In the genomic region with DNA sequence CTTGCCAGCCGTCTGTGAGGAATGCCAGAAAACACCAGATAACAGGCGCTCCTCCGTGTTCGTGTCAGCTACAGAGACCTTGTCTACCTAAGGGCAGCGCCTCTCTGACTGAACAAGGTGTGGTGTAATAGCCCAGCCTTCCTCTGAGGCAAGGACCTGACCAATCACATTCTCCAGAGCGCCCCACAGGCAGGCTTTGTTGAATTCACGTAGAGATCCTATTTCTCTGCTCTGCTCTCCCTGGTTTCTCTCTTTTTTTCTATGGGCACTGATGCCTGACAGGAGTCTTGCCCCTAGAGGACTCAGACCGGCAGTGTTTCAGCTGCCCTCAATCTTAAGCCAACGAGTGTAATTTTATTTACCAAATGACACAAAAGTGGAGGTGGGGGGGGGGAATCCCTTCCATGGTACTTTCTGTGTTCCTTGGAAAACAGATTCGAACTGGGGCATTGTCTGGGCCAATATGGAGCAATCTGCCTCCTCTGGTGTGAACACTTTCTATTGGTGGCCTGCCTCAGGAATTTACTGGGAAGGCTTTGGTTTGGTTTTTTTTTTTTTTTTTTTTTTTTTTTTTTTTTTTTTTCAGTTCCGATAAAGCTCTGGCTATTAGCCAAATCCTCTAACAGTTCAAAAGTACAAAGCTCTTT, we compare ENCODE assay signal across 8 mouse cellular contexts. TPM values are rescaled to one million over a fixed set of nuclear protein-coding genes. Genes with fewer than 3 reads are reported as not detected.
DNase-seq lines count a peak whose midpoint lies in the region; ATAC-seq and TF ChIP-seq lines count a peak whose summit lies in the region.

No protein-coding gene starts in this region.

- DNase-seq in ES-E14 (ENCODE audit: low read depth, low spot score) = no peak
- DNase-seq in embryo, embryonic 10.5 days (ENCODE audit: low spot score) = peak; percentile 32
- peak; percentile 75 for DNase-seq in kidney, adult 2 months
- DNase-seq in left cerebral cortex, adult 18-20 months (ENCODE audit: low spot score in 2 of 2) = no peak
- no peak for DNase-seq in gastrocnemius, postnatal 10 days
- DNase-seq in left cerebral cortex, postnatal 14 days (ENCODE audit: low spot score in 2 of 2) = no peak
- DNase-seq in cerebellum, adult 8-10 months = no peak

- H3K27me3 ChIP-seq in kidney, adult 2 months (replicated peaks; ENCODE audit: control insufficient read depth, insufficient read depth, low read length) = no peaks in the 10 kb centered on the region
- H3K27me3 ChIP-seq in lung, embryonic 16.5 days (ENCODE audit: control insufficient read depth, insufficient read depth, low read depth, low read length) = no peaks in the 10 kb centered on the region

- in situ Hi-C loops in ES-E14 (cut with MboI; ENCODE audit: low sequenced_read_pairs in 2 of 2, unreplicated experiment in 2 of 2) = no loop called here

- no peak overlapping the region for H3K4me3 ChIP-seq in ES-E14 (ENCODE audit: insufficient read depth in 1 of 2, low read depth in 1 of 2, low read length in 2 of 2, poor library complexity in 1 of 2, severe bottlenecking in 1 of 2)
- no peak overlapping the region; the same call in 1 of the 2 replicates for H3K4me3 ChIP-seq in kidney, adult 2 months (ENCODE audit: insufficient read depth, low read depth, low read length)
- peak overlapping the region; percentile 34 for H3K4me3 ChIP-seq in lung, embryonic 16.5 days (ENCODE audit: low read length)

- no peak overlapping the region for H3K27ac ChIP-seq in ES-E14 (ENCODE audit: insufficient read depth, low read depth, low read length, poor library complexity, severe bottlenecking)
- H3K27ac ChIP-seq in kidney, adult 2 months (ENCODE audit: insufficient read depth, low read depth, low read length) = peak overlapping the region; percentile 37; the same call in 1 of the 2 replicates
- peak overlapping the region; percentile 60; the same call in 1 of the 2 replicates for H3K27ac ChIP-seq in lung, embryonic 16.5 days (ENCODE audit: low read length)

- intact Hi-C loops in left cerebral cortex, postnatal 14 days (cut with DNase I) = no loop called here

- TF ChIP-seq POLR2A in kidney, adult 2 months (IDR thresholded peaks at IDR 0.05; ENCODE audit: low read depth, low read length) = no peak

- TF ChIP-seq CTCF in kidney, adult 2 months (conservative IDR thresholded peaks at IDR 0.05; ENCODE audit: insufficient read depth, insufficient read length, low read depth, low read length) = 0 out of 2 replicates have a peak, but pooled peaks have one; percentile 16

- no peak overlapping the region for H3K9ac ChIP-seq in ES-E14 (ENCODE audit: insufficient read depth, low read depth, low read length, poor library complexity, severe bottlenecking)
- H3K9ac ChIP-seq in lung, embryonic 16.5 days (ENCODE audit: low read length) = peak overlapping the region; percentile 48

- peak; percentile 58; the same call in 1 of the 2 replicates for ATAC-seq in lung, embryonic 16.5 days (ENCODE audit: low read depth)

- H3K36me3 ChIP-seq in ES-E14 (ENCODE audit: control insufficient read depth, insufficient read depth, low read length, poor library complexity, severe bottlenecking) = no peaks in the 10 kb centered on the region
- H3K36me3 ChIP-seq in kidney, adult 2 months (ENCODE audit: control insufficient read depth, insufficient read depth, low read length) = no peaks in the 10 kb centered on the region
- H3K36me3 ChIP-seq in lung, embryonic 16.5 days (ENCODE audit: control insufficient read depth, insufficient read depth, low read length) = no peaks in the 10 kb centered on the region

- no peaks in the 10 kb centered on the region for H3K9me3 ChIP-seq in ES-E14 (ENCODE audit: control insufficient read depth, insufficient read depth, low read depth, low read length)
- no peaks in the 10 kb centered on the region for H3K9me3 ChIP-seq in lung, embryonic 16.5 days (ENCODE audit: control insufficient read depth, low read length)

- 6% methylated on average over 11 of the region's 11 CpGs for WGBS in kidney, adult 2 months
- WGBS in lung, embryonic 16.5 days = 10% methylated on average over 11 of the region's 11 CpGs

- 0 out of 4 replicates have a peak, but pooled peaks cover 0 to 2% of the 10 kb centered on the region in 2 experiments for H3K4me1 ChIP-seq in ES-E14 (ENCODE audit: control insufficient read depth in 2 of 2, insufficient read depth in 2 of 2, low read length in 2 of 2, poor library complexity in 1 of 2)
- 0 out of 2 replicates have a peak, but pooled peaks cover 2% of the 10 kb centered on the region for H3K4me1 ChIP-seq in kidney, adult 2 months (ENCODE audit: control insufficient read depth, insufficient read depth, low read length)
- H3K4me1 ChIP-seq in lung, embryonic 16.5 days (replicated peaks; ENCODE audit: control insufficient read depth, insufficient read depth, low read length) = peaks cover 4% of the 10 kb centered on the region; the same call in 1 of the 2 replicates

- peak overlapping the region; percentile 54 for H3K4me2 ChIP-seq in lung, embryonic 16.5 days (ENCODE audit: low read depth, low read length)

TF ChIP-seq in ES-E14, 5 proteins besides CTCF, POLR2A, EP300 and RAD21:
- TF ChIP-seq ZC3H11A (IDR thresholded peaks at IDR 0.05; ENCODE audit: borderline replicate concordance, low read depth, low read length) (no peak), MAFK (IDR thresholded peaks at IDR 0.05; ENCODE audit: insufficient read depth, low read depth, low read length) (no peak), ZNF384 (IDR thresholded peaks at IDR 0.05; ENCODE audit: low read depth, low read length) (0 out of 2 replicates have a peak, but pooled peaks have one; percentile 19), HCFC1 (IDR thresholded peaks at IDR 0.05; ENCODE audit: borderline replicate concordance, insufficient read depth, low read length) (no peak), CHD2 (IDR thresholded peaks at IDR 0.05; ENCODE audit: low read depth, low read length) (no peak)

RNA-seq across cellular contexts. Expression of a gene that starts 0.5 kb away (rescaled TPM):
- total RNA-seq in ES-E14 (2012; rRNA removed) = not detected in 2 replicates
- 10.3 and 11.2 TPM in 2 replicates for polyA plus RNA-seq in kidney, adult 2 months (2012; rRNA removed)
- polyA plus RNA-seq in lung, embryonic 16.5 days (2015; fragmentation: Nextera tagmentation; extraction: Ambion mirVana) = 16.7 and 20.4 TPM in 2 replicates
- total RNA-seq in left cerebral cortex, adult 18-20 months (2021) = not detected
- total RNA-seq in gastrocnemius, postnatal 10 days (2021) = under 1 TPM in 1 of 2 experiments, not detected in 1; 0.47 TPM
- not detected for total RNA-seq in left cerebral cortex, postnatal 14 days (2021)

RNA-seq across cellular contexts. Expression of a gene that starts 5.0 kb away (rescaled TPM):
- 62.7 and 79.1 TPM in 2 replicates for total RNA-seq in ES-E14 (2012; rRNA removed)
- polyA plus RNA-seq in kidney, adult 2 months (2012; rRNA removed) = 16.0 and 28.6 TPM in 2 replicates
- polyA plus RNA-seq in lung, embryonic 16.5 days (2015; fragmentation: Nextera tagmentation; extraction: Ambion mirVana) = 43.4 and 49.8 TPM in 2 replicates
- total RNA-seq in left cerebral cortex, adult 18-20 months (2021) = 10 to 100 TPM; 37.3 to 46.1 TPM
- total RNA-seq in gastrocnemius, postnatal 10 days (2021) = 10 to 100 TPM; 27.0 to 34.6 TPM
- total RNA-seq in left cerebral cortex, postnatal 14 days (2021) = 10 to 100 TPM; 41.1 to 48.8 TPM

RNA-seq across cellular contexts. Expression of a gene that starts 13.8 kb away (rescaled TPM):
- total RNA-seq in ES-E14 (2012; rRNA removed) = 0.94 and 2.6 TPM in 2 replicates
- polyA plus RNA-seq in kidney, adult 2 months (2012; rRNA removed) = not detected in 2 replicates
- not detected in 2 replicates for polyA plus RNA-seq in lung, embryonic 16.5 days (2015; fragmentation: Nextera tagmentation; extraction: Ambion mirVana)
- total RNA-seq in left cerebral cortex, adult 18-20 months (2021) = under 1 TPM; 0.40 to 0.77 TPM
- under 1 TPM; 0.07 to 0.27 TPM for total RNA-seq in gastrocnemius, postnatal 10 days (2021)
- under 1 TPM; 0.30 to 0.64 TPM for total RNA-seq in left cerebral cortex, postnatal 14 days (2021)

RNA-seq across cellular contexts. Expression of a gene that starts 32.3 kb away (rescaled TPM):
- total RNA-seq in ES-E14 (2012; rRNA removed) = not detected in 2 replicates
- polyA plus RNA-seq in kidney, adult 2 months (2012; rRNA removed) = 0.16 and 0.33 TPM in 2 replicates
- 0.41 TPM in 1 of 2 replicates, not detected in the other for polyA plus RNA-seq in lung, embryonic 16.5 days (2015; fragmentation: Nextera tagmentation; extraction: Ambion mirVana)
- not detected for total RNA-seq in left cerebral cortex, adult 18-20 months (2021)
- total RNA-seq in gastrocnemius, postnatal 10 days (2021) = not detected
- not detected for total RNA-seq in left cerebral cortex, postnatal 14 days (2021)

RNA-seq across cellular contexts. Expression of a gene that starts 42.2 kb away (rescaled TPM):
- 37.3 and 55.3 TPM in 2 replicates for total RNA-seq in ES-E14 (2012; rRNA removed)
- 46.6 and 55.2 TPM in 2 replicates for polyA plus RNA-seq in kidney, adult 2 months (2012; rRNA removed)
- 38.0 and 38.5 TPM in 2 replicates for polyA plus RNA-seq in lung, embryonic 16.5 days (2015; fragmentation: Nextera tagmentation; extraction: Ambion mirVana)
- 10 to 100 TPM; 16.9 to 22.9 TPM for total RNA-seq in left cerebral cortex, adult 18-20 months (2021)
- total RNA-seq in gastrocnemius, postnatal 10 days (2021) = 10 to 100 TPM; 18.4 to 22.9 TPM
- 10 to 100 TPM; 16.8 to 18.2 TPM for total RNA-seq in left cerebral cortex, postnatal 14 days (2021)

Comparison
In these comparisons a context has a peak if more than half of its experiments do, and no peak if none do; other contexts are left out.
1. DNase-seq: peak in embryo, embryonic 10.5 days (single experiment) and kidney, adult 2 months (single experiment); none in ES-E14 (single experiment), left cerebral cortex, adult 18-20 months (0 of 2), gastrocnemius, postnatal 10 days (single experiment), left cerebral cortex, postnatal 14 days (0 of 2) and cerebellum, adult 8-10 months (single experiment).